Mouse (Mus musculus) brain, adult 10 weeks (tissue): ENCODE measurements around the gene Lsm14a. TPM values are rescaled to one million over a fixed set of nuclear protein-coding genes. Genes with fewer than 3 reads are reported as not detected.

Experiments
- polyA plus RNA-seq: library from polyadenylated mRNA; stranded (reverse); fragments of 350-450 nt; fragmentation: Illumina TruSeq; extraction: RNeasy Lipid Tissue Mini Kit (QIAGEN cat#74804); gene quantifications from one replicate; pipeline ENCODE4 v1.2.3, GENCODE M21; 2015; ENCODE audit warnings: low read depth, low replicate concordance

Gene Lsm14a
- polyA plus RNA-seq = 64.7 TPM

GRCm38 (mm10) chr7:34393215-34393614 is at the start of gene Lsm14a:
TSS of gene Lsm14a (minus strand) at chr7:34393315.

GRCm38 (mm10) chr7:34313443-34313875 is 79.7 kb downstream of the Lsm14a start, which contains the start of gene 4931406P16Rik:
TSS of gene 4931406P16Rik (minus strand) at chr7:34313551.

Other genes starting within 250 kb of the Lsm14a start
- 122 TPM for gene Uba2, start 223.7 kb downstream of the Lsm14a start, polyA plus RNA-seq
- gene Pdcd2l, start 196.7 kb downstream of the Lsm14a start, polyA plus RNA-seq = 33.6 TPM
- gene Gpi1, start 163.0 kb downstream of the Lsm14a start, polyA plus RNA-seq = 641 TPM
- gene Gm6096, start 142.3 kb downstream of the Lsm14a start, polyA plus RNA-seq = not detected
- 25.7 TPM for gene 4931406P16Rik, start 79.8 kb downstream of the Lsm14a start, polyA plus RNA-seq